Comparison of ENCODE assay signal across 8 mouse cellular contexts in the genomic region with DNA sequence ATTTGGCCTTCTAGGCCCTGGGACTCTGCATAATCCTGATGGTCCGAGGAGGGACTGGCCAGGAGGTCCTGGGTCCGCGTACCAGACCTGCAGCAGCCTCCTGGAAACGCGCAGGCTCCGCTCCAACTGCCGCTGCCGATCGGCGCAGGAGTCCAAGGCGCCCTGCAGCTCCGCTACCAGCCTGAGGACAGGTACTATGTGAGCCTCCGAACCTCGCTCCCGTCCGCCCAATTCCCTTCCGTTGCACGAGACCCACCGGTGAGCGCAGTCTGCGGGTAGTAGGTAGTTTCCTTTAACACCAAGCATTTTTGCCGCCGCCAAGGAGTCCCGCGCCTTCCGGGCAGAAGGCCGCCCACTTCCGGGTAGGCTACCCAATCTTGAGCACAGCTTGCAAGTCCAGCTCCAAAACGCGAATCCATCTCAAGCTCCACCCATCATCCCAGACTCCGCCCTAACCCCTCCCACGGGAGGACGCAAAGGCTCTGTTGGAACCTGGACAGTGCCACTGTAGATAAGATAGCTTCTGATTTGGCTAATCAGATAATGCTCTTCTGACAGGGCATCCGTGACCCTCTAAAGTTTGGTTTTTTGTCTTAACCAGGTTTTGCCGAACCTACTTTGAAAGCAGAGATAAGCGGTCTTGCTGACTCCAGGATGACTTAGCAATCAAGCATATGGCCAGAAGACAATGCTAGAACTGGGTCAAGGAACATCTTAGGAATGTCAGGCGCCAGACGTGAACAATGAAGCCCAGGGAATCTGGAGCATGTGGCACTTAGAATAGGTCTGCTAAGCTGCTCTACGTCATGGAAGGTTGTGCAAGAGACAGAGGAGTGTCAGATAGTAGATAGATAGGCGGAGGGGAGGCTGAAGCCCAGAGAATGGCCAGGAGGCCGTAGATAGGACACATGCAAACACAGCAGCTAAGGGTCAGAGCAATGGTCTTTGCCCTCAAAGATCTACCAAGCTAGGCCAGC. TPM values are rescaled to one million over a fixed set of nuclear protein-coding genes. Genes with fewer than 3 reads are reported as not detected.
DNase-seq lines count a peak whose midpoint lies in the region; ATAC-seq and TF ChIP-seq lines count a peak whose summit lies in the region.

Gene Tedc2, minus strand, starts transcription at position 417 of the 977 bp plus-strand sequence.

- TF ChIP-seq CTCF in cerebellum, adult 2 months (IDR thresholded peaks at IDR 0.05; ENCODE audit: borderline replicate concordance, insufficient read depth, low read depth, low read length), result no peak
- TF ChIP-seq CTCF in forebrain, postnatal 0 days (IDR thresholded peaks at IDR 0.05; ENCODE audit: low read depth), result no peak
- no peak for TF ChIP-seq CTCF in lung, embryonic 14.5 days (IDR thresholded peaks at IDR 0.05; ENCODE audit: low read depth)

- H3K9ac ChIP-seq in forebrain, postnatal 0 days, result peak within 1 kb of the TSS; percentile 66
- peak within 1 kb of the TSS; percentile 82 for H3K9ac ChIP-seq in lung, embryonic 14.5 days

- H3K27me3 ChIP-seq in cerebellum, adult 2 months (ENCODE audit: control insufficient read depth, insufficient read depth, low read length), result no peaks in the 10 kb centered on the region
- no peaks in the 10 kb centered on the region for H3K27me3 ChIP-seq in forebrain, postnatal 0 days (ENCODE audit: insufficient read depth, low read length)
- no peaks in the 10 kb centered on the region for H3K27me3 ChIP-seq in lung, embryonic 14.5 days (ENCODE audit: insufficient read depth, low read length)

- peak; percentile 95 for DNase-seq in MEL-GATA-1-ER (ENCODE audit: extremely low read depth, low read depth)
- peak; percentile 95 to 96 for DNase-seq in cerebellum, adult 2 months
- peak; percentile 90 for DNase-seq in forebrain, postnatal 0 days
- peak; percentile 92 for DNase-seq in heart, postnatal 4 days
- DNase-seq in layer of hippocampus, adult 8-10 months (ENCODE audit: low spot score in 2 of 2), result peak; percentile 90 to 92
- DNase-seq in lung, embryonic 14.5 days, result peak; percentile 97
- peak; percentile 89 for DNase-seq in testis, postnatal 14 days (ENCODE audit: low spot score)

- H3K36me3 ChIP-seq in forebrain, postnatal 0 days (ENCODE audit: insufficient read depth), result peaks cover 21% of the 10 kb centered on the region
- peaks cover 64% of the 10 kb centered on the region for H3K36me3 ChIP-seq in lung, embryonic 14.5 days (ENCODE audit: insufficient read depth)

- peak within 1 kb of the TSS; percentile 96 for H3K4me3 ChIP-seq in cerebellum, adult 2 months (replicated peaks; ENCODE audit: insufficient read depth, low read depth, low read length)
- H3K4me3 ChIP-seq in forebrain, postnatal 0 days (ENCODE audit: low read depth, low read length), result peak within 1 kb of the TSS; percentile 70
- peak within 1 kb of the TSS; percentile 85 for H3K4me3 ChIP-seq in lung, embryonic 14.5 days (ENCODE audit: low read depth, low read length)

- peak within 1 kb of the TSS; percentile 62; the same call in 1 of the 2 replicates for H3K27ac ChIP-seq in cerebellum, adult 2 months (ENCODE audit: insufficient read depth, low read length)
- peak within 1 kb of the TSS; percentile 73 for H3K27ac ChIP-seq in forebrain, postnatal 0 days (ENCODE audit: low read depth, low read length)
- H3K27ac ChIP-seq in lung, embryonic 14.5 days (ENCODE audit: low read depth), result peak within 1 kb of the TSS; percentile 63; the same call in 1 of the 2 replicates

- TF ChIP-seq POLR2A in cerebellum, adult 2 months (IDR thresholded peaks at IDR 0.05; ENCODE audit: borderline replicate concordance, insufficient read depth, low read length), result peak; percentile 78; the same call in 1 of the 2 replicates

- 3% methylated on average over 41 of the region's 41 CpGs for WGBS in cerebellum, adult 2 months
- 6% methylated on average over 41 of the region's 41 CpGs for WGBS in forebrain, postnatal 0 days
- 3% methylated on average over 41 of the region's 41 CpGs for WGBS in lung, embryonic 14.5 days

- ATAC-seq in forebrain, postnatal 0 days, result peak; percentile 97
- ATAC-seq in lung, embryonic 14.5 days (ENCODE audit: insufficient read depth), result peak; percentile 93
- peak; percentile 95 for ATAC-seq in neutrophil, adult 5-6 weeks (ENCODE audit: extremely low read depth, insufficient number of reproducible peaks, low FRiP score, poor library complexity, severe bottlenecking)

- peak within 1 kb of the TSS; percentile 86 for H3K4me2 ChIP-seq in forebrain, postnatal 0 days (ENCODE audit: low read depth)
- H3K4me2 ChIP-seq in lung, embryonic 14.5 days, result peak within 1 kb of the TSS; percentile 90

- H3K9me3 ChIP-seq in forebrain, postnatal 0 days (ENCODE audit: low read length), result no peaks in the 10 kb centered on the region
- no peaks in the 10 kb centered on the region for H3K9me3 ChIP-seq in lung, embryonic 14.5 days (ENCODE audit: low read depth, low read length)

- peaks cover 5% of the 10 kb centered on the region; the same call in 1 of the 2 replicates for H3K4me1 ChIP-seq in cerebellum, adult 2 months (ENCODE audit: control insufficient read depth, insufficient read depth, low read length)
- peaks cover 11% of the 10 kb centered on the region; the same call in 1 of the 2 replicates for H3K4me1 ChIP-seq in forebrain, postnatal 0 days (ENCODE audit: insufficient read depth)
- H3K4me1 ChIP-seq in lung, embryonic 14.5 days (ENCODE audit: insufficient read depth), result peaks cover 6% of the 10 kb centered on the region; the same call in 1 of the 2 replicates

RNA-seq across cellular contexts. Expression of gene Tedc2, which starts in this region (rescaled TPM):
- polyA plus RNA-seq in cerebellum, adult 2 months (2012; rRNA removed), result 27.3 and 28.4 TPM in 2 replicates
- total RNA-seq in forebrain, postnatal 0 days (2014; rRNA removed), result 19.7 and 20.1 TPM in 2 replicates
- polyA plus RNA-seq in forebrain, postnatal 0 days (2015; fragmentation: Nextera tagmentation; extraction: Ambion mirVana), result 9.6 and 10.0 TPM in 2 replicates
- total RNA-seq in heart, postnatal 4 days (2021), result 1 to 10 TPM; 4.2 to 5.1 TPM
- total RNA-seq in layer of hippocampus, adult 8-10 months (2022), result 10 to 100 TPM in 2 of 4 experiments, 1 to 10 TPM in 2; 8.7 to 11.4 (median 10.0) TPM
- polyA plus RNA-seq in lung, embryonic 14.5 days (2014; fragmentation: Nextera tagmentation; extraction: Ambion mirVana), result 14.5 and 15.2 TPM in 2 replicates
- 5.6 and 8.8 TPM in 2 replicates for total RNA-seq in neutrophil, adult 5-6 weeks (2017)

Comparison
In these comparisons a context has a peak if more than half of its experiments do, and no peak if none do; other contexts are left out.
1. Peak in every context shown above with its lines: DNase-seq, ATAC-seq, H3K4me3 ChIP-seq and H3K27ac ChIP-seq.